Mouse (Mus musculus) ovary, postnatal 10 days (tissue): ENCODE measurements around the gene Mmp13.
"Not testable (repeated sequence)": the region's sequence is repeated elsewhere in the genome, so short reads cannot be mapped to it uniquely, and the experiment has no call there.

Experiments
- DNase-seq: peaks from one replicate; pipeline ENCODE4 v3.0.0; 2022; ENCODE audit warnings: low spot score

Mmp13 gene

DNA sequence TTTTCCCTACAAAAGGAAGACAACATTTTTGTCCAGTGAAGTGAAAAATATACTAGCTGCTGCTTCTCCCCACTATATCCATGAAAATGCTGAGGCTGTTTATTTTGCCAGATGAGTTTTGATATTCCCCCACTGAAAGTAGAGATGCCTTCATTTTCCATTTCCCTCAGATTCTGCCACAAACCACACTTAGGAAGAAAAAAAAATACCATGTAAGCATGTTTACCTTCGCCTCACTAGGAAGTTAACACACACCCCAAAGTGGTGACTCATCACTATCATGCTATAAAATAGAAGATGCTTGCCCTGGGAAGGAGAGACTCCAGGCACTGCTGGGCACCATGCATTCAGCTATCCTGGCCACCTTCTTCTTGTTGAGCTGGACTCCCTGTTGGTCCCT is at the start of gene Mmp13:
TSS of gene Mmp13 (plus strand) at position 301 of the 400 bp plus-strand sequence.
- DNase-seq = no peak

DNA sequence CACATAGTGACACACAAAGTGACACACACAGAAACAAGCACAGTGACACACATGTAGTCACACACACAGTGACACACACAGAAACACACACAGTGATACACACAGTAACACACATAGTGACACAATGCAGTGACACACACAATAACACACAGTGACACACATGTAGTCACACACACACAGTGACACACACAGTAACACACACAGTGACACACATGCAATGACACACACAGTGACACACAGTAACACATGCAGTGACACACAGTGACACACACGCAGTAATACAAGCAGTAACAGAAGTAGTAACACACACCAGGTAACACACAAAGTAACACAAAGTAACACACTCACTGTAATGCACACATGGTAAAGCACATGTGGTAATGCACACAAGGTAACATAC is 33.7 kb upstream of the Mmp13 start:
- DNase-seq = no peak

DNA sequence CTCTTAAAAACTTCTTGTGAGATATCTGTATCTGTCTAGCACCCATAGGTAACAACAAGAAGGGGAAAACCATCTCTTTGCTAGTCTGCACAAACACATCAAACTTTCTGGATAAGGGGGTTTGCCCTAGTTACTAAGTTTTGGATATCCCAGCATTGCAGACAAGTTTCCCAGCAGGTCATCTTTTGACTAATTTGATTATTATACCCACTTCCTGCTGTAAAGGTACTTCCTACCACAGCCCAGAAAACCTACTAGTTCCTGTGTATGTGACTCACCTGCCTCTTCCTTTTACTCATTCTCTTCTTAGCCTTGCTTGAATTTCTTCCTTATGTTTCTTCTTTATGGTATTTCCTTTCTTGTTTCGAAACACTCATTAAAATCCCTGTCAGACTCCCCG is 32.3 kb upstream of the Mmp13 start:
- no peak for DNase-seq

DNA sequence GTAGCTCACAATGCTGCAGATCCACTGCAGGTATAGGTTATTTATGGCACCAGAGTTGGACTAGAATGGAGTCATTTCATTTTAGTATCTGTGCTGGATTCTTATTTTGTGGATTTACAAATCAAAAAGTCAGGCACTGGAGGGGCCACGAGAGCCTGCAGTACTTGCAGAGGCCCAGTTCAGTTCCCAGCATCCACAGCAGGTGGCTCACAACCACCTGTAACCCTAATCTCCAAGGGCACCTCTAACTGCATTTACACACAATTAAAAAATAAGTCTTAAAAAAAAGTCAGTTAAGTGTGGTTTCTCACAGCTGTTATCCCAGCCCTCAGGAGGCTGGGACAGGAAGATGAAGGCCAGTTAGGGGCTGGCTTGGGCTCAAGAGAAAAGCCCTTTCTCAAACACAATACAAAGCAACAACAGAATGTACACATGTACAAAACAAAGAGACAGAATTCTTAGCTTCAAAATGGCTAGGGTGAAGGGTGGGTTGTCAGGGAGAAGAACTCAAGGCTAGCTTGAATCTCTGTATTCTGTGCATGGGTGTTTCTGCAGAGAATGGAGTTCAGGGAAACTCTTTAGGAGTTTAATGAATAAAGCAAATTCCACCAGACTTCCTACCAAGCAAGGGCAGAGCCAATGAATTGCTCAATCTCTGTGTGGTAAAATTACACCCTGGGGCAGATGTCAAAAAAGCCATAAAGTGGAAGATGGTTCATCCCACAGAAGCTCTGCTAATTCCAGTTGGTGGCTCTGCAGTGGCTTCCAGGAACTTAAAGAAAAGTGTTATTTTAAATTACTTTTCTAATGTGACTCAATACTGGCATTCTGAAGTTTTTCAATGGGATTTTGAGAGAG is 19.3 kb upstream of the Mmp13 start:
- no peak for DNase-seq

DNA sequence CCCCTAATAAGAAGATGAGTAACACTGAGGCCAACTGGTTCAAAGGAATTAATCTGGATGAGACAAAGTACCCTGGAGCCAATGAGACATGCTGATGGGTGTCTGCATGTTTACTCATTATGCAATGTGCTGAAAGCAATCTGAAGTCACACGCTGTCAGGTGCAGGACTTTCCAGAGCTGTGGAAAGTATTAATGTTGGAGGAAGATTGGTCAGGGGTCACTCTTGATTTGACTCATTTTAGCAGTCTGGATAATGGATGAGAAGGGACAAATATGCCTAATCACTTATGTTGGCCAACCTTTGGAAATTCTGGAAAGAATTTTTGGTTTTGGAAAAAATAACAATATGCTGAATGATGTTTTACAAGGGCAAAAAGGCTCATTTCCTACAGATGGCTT is 10.6 kb upstream of the Mmp13 start:
- no peak for DNase-seq

DNA sequence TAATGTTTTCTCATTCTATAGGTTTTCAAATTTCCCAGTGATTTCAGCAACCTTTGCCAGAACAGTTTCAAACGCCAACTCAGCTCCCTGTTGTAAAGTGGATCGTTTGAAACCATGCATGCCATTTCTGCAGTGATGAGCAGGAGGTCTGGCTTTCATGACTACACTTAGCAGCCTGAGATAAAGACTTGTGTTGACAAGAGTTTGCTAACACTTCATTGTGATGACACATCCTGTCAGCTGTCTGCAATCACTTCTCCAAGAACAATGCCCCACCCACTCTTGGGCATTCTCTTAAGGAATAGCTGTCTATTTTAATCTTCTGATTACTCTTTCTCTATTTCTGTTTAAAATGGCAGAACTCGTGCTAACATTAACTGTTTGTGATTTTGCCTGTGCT is 2.2 kb upstream of the Mmp13 start:
- DNase-seq = no peak

DNA sequence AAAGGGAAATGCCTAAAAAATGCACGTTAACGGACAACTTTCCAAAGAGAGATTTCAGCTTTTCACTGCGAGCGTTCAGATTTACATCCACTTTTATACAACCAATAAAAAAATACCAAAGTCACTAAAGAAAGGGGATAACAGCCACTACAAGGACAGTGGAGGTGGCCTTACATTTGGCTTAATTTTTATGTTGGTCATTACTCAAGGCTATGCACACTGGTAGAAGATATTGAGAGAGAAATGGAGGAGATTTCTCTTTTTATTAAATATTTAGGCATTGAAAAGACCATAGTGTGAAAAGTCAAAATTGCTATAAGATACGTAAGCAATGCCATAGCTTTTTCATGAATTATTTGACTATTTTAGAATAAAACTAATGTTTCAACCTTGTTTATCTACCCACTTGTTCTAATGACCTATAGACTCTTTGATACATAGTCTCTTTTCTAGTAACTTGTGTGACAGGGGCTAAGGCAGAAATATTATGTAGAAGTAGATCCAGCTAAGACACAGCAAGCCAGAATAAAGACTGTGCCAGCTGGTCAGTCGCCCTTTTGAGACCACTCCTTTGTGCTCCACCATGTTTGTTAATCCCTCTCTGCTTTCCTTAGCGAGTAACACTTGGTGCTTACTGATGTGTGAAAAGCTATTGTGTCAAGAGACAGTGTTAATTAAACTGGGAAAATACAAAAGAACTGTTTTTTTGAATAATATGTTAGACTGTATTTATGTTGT is 10.4 kb downstream of the Mmp13 start:
- DNase-seq = no peak

DNA sequence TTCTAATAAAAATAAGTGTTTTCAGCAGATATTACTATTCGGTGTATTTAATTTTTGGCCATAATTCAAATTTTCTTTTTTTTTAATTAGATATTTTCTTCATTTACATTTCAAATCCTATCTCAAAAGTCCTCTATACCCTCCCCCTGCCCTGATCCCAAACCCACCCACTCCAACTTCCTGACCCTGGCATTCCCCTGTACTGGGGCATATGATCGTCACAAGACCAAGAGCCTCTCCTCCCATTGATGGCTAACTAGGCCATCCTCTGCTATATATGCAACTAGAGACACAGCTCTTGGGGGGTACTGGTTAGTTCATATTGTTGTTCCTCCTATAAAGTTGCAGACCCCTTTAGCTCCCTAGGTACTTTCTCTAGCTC is 11.0 kb downstream of the Mmp13 start:
- not testable (repeated sequence) for DNase-seq

DNA sequence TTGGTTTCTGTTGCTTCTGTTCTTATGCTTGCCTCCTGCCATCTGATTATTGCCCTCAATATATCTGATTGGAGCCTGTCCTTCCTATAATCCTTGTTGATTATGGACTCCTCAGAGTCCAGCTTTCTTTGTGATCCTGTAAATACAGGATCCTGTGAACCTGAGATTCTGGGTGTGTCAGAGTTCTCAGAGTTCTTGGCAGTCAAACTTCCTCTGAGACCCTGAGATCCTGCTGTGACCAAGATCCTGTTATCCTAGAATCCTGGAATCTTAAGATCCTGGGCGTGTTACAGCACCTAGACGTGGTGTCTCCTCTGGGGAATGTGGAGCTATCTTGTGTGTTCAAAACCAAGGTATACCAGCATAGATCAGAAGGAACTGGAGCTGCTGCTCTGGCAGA is 17.2 kb downstream of the Mmp13 start:
- no peak for DNase-seq

DNA sequence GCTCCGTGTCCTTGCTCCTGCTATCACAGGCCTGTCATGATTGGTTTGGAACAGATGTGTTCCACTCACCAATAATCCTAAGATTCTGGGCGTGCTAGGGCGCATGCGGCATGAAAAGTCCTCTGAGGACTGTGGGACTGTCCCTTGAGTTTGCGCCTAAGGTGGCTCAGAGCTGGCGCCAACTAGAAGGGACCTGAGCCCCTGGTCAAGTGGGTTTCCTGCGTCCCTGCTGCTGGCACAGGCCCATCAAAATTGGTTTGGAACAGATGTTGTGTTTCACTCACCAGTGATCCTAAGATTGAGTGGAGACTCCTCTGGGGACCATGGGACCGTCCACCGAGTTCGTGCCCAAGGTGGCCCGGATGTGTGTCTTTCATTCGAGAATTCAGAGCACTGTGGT is 17.6 kb downstream of the Mmp13 start:
- no peak for DNase-seq

DNA sequence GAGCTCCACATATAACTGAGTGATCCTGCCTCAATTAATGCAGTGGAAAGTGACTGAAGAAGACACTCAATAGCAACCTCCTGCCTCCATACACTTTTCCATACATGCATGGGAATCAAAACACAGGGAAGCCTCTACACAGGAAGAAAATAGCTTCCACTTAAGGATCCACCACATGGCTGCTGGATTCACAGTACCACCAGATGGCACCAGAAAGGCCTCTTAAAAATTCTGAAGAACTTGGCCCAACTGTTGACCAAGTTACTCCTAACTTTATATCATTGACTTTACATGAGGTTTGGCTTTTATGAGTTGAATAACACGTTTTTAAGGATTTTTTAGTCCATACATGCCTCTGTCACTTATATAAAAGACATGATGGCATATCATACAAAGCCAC is 19.8 kb downstream of the Mmp13 start:
- DNase-seq = no peak

DNA sequence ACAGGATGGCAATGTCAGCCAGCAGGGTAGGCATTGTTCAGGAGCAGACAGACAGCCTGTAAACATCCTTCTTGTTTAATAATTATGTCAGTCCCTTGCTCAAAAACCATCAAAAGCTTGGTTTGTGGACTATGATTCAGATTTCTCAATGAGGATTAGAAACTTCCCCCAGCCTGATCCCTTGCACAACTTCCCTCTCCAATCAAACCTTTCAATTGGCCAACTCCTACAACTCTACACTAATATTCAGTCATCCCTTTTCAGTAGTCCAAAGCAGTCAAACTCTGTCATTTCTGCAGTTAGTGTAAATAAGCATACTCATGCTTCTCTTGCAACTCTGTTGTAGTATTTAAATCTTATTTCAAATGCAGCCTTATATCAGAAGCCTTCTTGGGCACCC is 59.5 kb downstream of the Mmp13 start:
- DNase-seq = no peak
